Mouse (Mus musculus) lung, postnatal 4 days (tissue): Measurements from ENCODE around the gene Copz1.

ENCODE experiments used
- DNase-seq, 2 experiments: peaks; one replicate each; pipeline ENCODE4 v3.0.0; 2021

Gene Copz1

DNA sequence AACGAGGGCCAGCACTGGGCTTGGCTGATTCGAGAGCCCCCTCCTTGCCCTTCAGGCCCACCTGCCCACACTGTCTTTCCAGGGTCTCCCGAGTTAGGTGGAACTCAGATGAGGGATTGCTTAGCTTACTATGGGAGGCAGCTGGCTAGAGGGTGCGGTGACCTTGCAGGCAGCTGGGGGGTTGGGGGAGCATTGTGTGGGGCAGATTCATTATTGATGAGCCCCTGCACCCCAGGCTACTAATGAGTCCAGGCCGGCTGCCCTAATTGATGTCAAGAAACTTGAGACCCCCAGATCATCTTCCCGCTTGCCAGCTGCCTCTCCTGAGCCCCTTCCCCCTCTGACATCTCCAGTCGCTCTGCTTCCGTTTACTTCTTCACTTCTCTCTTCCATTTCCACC is 69.0 kb downstream of the Copz1 start:
- DNase-seq, result no peak

DNA sequence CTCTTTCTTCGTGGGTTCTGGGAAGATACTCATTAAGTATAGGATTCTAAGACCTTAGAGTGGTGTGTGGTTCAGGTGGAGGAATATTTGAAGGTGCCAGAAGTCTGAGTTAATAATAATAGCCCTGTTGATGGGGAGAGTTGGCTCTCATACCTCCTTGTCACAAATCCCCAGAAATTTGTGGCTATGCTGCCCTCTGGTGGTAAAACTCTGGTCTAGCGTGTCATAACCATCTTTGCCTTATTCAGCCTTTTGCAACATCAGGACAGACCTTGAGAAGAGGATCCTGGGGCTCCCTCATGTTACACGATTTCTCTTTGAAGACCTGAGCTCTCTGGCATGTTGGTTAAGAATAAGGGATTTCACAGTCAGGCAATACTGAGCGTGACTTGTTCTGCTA is 69.9 kb downstream of the Copz1 start:
- DNase-seq, result peak in 1 of 2 experiments; percentile 82

DNA sequence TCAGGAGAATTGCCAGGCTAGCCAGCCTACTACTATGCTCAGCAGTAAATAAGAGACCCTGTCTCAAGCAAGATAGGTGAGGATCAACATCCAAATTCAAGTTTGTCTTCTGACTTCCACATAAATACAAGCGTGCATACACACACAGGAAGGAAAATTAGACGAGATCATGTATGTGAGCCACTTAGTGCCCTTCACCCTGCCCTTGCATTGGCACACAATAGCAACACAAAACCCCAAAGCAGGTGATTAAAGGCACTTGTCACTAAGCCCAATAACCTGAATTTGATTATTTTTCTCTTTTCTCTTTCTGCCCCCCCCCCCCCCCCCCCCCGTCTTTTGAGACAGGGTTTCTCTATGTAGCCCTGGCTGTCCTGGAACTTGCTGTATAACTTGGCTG is 70.5 kb downstream of the Copz1 start:
- DNase-seq, result no peak

DNA sequence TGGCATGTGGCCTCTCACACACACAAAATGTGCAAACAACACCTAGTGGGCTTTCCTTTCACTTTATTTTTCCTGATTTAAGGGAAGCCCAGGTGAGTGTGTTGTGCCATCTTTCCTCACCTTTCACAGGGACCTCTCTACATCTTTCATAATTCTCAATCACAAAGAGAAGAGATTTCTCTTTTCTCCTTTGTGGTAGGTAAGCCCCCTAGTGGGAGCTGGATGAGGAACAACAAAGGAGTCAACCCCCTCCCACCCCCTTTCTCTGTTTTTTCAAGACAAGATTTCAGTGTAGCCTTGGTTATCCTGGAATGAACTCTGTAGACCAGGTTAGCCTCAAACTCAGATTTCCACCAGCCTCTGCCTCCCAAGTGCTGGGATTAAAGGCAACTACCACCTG is 71.0 kb downstream of the Copz1 start:
- DNase-seq, result no peak

DNA sequence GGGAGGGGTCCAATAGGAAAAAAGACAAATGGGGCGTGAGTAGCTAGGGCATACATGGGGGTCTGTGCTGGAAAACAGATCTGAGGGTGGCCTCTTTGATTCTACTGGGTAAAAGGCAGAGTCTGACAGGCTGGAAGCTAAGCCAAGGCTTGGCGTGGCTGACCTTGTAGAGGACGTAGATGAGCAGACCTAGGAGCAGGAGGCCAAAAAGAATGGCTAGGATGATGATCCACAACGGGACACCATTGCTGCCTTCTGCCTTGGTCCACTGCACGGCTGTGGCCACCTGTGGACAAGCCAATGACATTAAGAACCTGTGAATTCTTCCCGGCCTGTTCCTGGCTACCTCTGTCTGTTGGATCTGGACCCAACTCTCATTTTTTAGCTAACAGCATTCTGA is 73.3 kb downstream of the Copz1 start:
- no peak for DNase-seq

DNA sequence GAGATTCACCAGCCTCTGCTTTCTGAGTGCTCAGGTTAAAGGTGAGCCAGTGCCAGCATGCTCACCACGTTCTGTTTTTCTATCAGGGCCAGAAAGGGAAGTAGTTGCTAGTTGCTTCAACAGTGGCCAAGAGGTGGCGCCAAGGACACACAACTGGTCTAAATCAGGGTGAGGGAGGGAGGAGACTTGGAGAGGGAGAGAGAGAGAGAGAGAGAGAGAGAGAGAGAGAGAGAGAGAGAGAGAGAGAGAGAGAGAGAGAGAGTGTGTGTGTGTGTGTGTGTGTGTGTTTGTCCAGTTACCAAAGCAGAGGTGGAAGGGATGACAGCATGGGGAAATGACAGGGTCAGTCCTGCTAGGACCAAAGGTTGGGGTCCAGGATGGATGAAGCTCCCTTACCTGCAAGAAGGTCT is 74.8 kb downstream of the Copz1 start:
- DNase-seq, result peak; percentile 65 to 77
